Mouse (Mus musculus) erythroblast, embryonic 14.5 days (primary cell): ENCODE measurements around the gene Gm37240.

Experiments used
- GATA1 ChIP-seq: IDR thresholded peaks from 2 replicates; pipeline ENCODE4 v1.6.1; 2012; ENCODE audit warnings: low read length, inconsistent platforms, mixed read lengths
- TAL1 ChIP-seq: IDR thresholded peaks from 3 replicates; pipeline ENCODE4 v1.6.1; 2012; ENCODE audit warnings: low read length, inconsistent platforms, mixed read lengths

GRCm38 (mm10) chr3:85667683-85668082 lies 219.6 kb downstream of the Gm37240 start:
- TF ChIP-seq GATA1: no peak
- no peak for TF ChIP-seq TAL1
